Mouse (Mus musculus): Measurements from ENCODE around the gene Smarcb1.

The Smarcb1 gene

GRCm38 (mm10) chr10:75856155-75856907 lies 65.1 kb downstream of the Smarcb1 start:
- no peak for DNase-seq (ENCODE audit: low spot score)

- no peak for DNase-seq (ENCODE audit: low spot score)
Observed at GRCm38 (mm10) chr10:75855416-75855981, 65.9 kb downstream of the Smarcb1 start.

DNA sequence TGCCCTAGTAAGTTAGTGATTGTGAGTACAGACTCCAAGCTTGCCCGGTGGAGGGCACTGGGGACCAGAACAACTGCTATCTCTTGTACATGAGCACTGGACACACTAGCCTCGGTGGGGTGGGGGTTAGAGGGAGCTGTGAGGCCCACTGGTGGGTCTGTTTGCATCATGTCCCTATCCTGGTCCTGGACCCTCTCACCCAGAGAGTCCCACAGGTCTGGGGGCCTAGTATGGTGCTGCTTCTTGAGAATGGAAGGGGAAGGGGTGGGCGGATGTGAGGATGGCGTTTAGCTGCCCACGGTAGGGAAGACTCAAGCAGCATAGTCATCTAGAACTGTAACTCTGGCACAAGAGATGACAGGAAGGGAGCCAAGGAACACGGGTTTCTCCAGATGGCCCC lies 66.6 kb downstream of the Smarcb1 start:
- no peak for DNase-seq (ENCODE audit: low spot score)

DNA sequence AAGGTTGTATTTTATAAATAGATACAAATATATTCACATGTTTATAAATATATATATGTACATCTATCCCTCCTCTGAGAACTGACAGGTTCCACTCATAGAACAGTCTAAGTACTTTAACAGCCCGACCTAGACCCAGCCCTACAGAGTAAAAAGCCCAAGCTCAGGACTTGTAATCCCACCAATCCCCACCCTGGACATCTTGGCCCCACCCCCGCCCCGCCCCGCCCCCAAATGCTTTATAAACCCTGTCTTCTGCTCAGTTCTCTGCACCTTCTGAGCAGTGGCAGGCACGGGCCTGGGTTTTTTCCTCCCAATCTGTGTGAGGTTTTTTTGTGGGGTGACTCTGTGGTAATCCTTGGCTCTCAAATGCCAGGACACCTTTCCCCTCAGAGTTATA lies 67.3 kb downstream of the Smarcb1 start:
- DNase-seq (ENCODE audit: low spot score) = no peak

GRCm38 (mm10) chr10:75853452-75853851 lies 68.0 kb downstream of the Smarcb1 start:
- peak; percentile 87 for DNase-seq (ENCODE audit: low spot score)

GRCm38 (mm10) chr10:75852539-75853125 lies 68.8 kb downstream of the Smarcb1 start:
- DNase-seq (ENCODE audit: low spot score) = no peak

- DNase-seq (ENCODE audit: low spot score) = no peak
Observed at GRCm38 (mm10) chr10:75851681-75852080, 69.7 kb downstream of the Smarcb1 start.

GRCm38 (mm10) chr10:75851076-75851475 lies 70.3 kb downstream of the Smarcb1 start:
- DNase-seq (ENCODE audit: low spot score) = no peak

DNA sequence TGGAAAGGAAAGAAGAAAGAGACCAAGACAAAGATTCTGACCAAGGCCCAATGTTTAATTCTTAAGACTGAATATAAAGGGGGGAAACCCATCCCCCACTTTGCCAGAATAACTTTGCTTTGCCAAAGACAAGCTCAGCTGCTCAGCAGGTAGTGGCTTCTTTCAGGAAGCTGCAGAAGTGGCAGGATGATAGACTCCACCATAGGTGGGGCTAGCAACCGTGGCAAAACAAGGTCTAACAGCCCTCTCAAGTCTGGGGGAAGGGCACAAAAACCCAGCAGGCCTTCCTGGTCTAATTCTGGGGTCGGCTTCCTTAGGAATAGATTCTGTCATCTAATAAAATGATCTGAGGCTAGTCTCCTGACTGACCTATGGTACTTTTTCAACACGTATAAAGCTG lies 73.0 kb downstream of the Smarcb1 start:
- DNase-seq (ENCODE audit: low spot score) = no peak
